Mouse (Mus musculus) lung, postnatal 36 days (tissue): Measurements from ENCODE around the gene Sepsecs.

Source experiments
- DNase-seq: peaks from one replicate; pipeline ENCODE4 v3.0.0; 2022; ENCODE audit warnings: mixed read lengths

The Sepsecs gene

GRCm38 (mm10) chr5:52609672-52610071 is 59.8 kb downstream of the Sepsecs start:
- DNase-seq = no peak

- no peak for DNase-seq
Observed at GRCm38 (mm10) chr5:52604582-52605041, 64.9 kb downstream of the Sepsecs start.

- no peak for DNase-seq
Observed at GRCm38 (mm10) chr5:52590612-52591011, 78.9 kb downstream of the Sepsecs start.
